Mouse (Mus musculus) cerebellum, adult 2 months (tissue): ENCODE data around the gene Ccdc88c. TPM values are rescaled to one million over a fixed set of nuclear protein-coding genes. Genes with fewer than 3 reads are reported as not detected.

ENCODE experiments used
- DNase-seq, 2 experiments: peaks; one replicate each; pipeline ENCODE4 v3.0.0; 2021
- H3K27ac ChIP-seq: fragments of 200-500 bp; 2 replicates; pipeline ENCODE4 v1.5.1; 2012; ENCODE audit warnings: low read length, control low read depth, inconsistent platforms; ENCODE audit not compliant: insufficient read depth
- H3K27me3 ChIP-seq: fragments of 200-500 bp; 2 replicates; pipeline ENCODE4 v1.6.1; 2012; ENCODE audit warnings: inconsistent platforms, mild to moderate bottlenecking, low read length, moderate library complexity; ENCODE audit not compliant: control insufficient read depth, insufficient read depth
- H3K4me1 ChIP-seq: fragments of 200-500 bp; 2 replicates; pipeline ENCODE4 v1.6.1; 2011; ENCODE audit warnings: low read length; ENCODE audit not compliant: control insufficient read depth, insufficient read depth
- H3K4me3 ChIP-seq: fragments of 200-500 bp; replicated peaks from 2 replicates; pipeline ENCODE3; 2011; ENCODE audit warnings: mild to moderate bottlenecking, low read depth, low read length, control low read depth; ENCODE audit not compliant: insufficient read depth
- CTCF ChIP-seq: fragments of 200-500 bp; IDR thresholded peaks from 2 replicates; pipeline ENCODE4 v1.5.1; 2011; ENCODE audit warnings: low read depth, mild to moderate bottlenecking, control low read depth, low read length, moderate library complexity, borderline replicate concordance; ENCODE audit not compliant: insufficient read depth
- POLR2A ChIP-seq: fragments of 200-500 bp; IDR thresholded peaks from 2 replicates; pipeline ENCODE4 v1.6.1; 2011; ENCODE audit warnings: low read length, control low read depth, borderline replicate concordance; ENCODE audit not compliant: insufficient read depth
- WGBS: fragments of 180-500 bp; shearing (Covaris S2); methylation state at CpG from one replicate; pipeline ENCODE4 v1.1.7; 2018; 5-methylcytosine and 5-hydroxymethylcytosine counted together
- polyA plus RNA-seq: library from polyadenylated mRNA; depleted of rRNA; stranded (reverse); fragments of >200 nt; gene quantifications from 2 replicates; pipeline ENCODE4 v1.2.3, GENCODE M21; 2012

Ccdc88c gene
- polyA plus RNA-seq, 1 experiment = 9.0 TPM

DNA sequence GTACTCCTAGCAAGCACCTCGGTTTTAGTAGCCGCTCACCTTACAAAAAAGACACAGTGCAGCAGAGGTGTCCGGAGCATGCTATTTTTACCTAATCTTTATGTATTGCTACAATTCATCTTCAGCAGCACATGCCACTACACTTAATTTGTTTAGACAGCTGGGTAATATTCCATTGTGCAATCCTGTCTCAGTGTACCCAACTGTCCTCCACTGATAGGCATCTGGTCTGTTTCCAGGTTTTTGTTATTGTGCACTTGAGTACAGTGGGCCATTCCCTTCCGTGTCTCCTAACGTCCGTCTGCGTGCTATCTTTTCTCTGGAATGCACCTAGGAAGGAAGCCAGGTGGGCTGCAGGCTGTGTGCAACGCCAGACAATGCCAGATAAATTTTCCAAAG is 30.3 kb downstream of the Ccdc88c start:
- H3K4me1 ChIP-seq = peaks cover 2% of the 10 kb centered on the region; the same call in 1 of the 2 replicates
- H3K4me3 ChIP-seq = no peak overlapping the region
- TF ChIP-seq POLR2A = no peak
- no peak for TF ChIP-seq CTCF
- no peaks in the 10 kb centered on the region for H3K27me3 ChIP-seq
- 74% methylated on average over 8 of the region's 8 CpGs for WGBS
- DNase-seq = no peak
- H3K27ac ChIP-seq = no peak overlapping the region

GRCm38 (mm10) chr12:100997830-100998563 is 30.9 kb downstream of the Ccdc88c start:
- H3K27ac ChIP-seq = no peak overlapping the region
- no peak for DNase-seq
- H3K4me3 ChIP-seq = no peak overlapping the region
- peaks cover 2% of the 10 kb centered on the region; the same call in 1 of the 2 replicates for H3K4me1 ChIP-seq
- TF ChIP-seq CTCF = no peak
- TF ChIP-seq POLR2A = no peak
- WGBS = 56% methylated on average over 10 of the region's 10 CpGs
- no peaks in the 10 kb centered on the region for H3K27me3 ChIP-seq

- TF ChIP-seq CTCF (no peak), POLR2A (no peak)
- DNase-seq = no peak
- Histone ChIP-seq H3K27me3 (no peaks in the 10 kb centered on the region), H3K27ac (no peak overlapping the region), H3K4me1 (peaks cover 2% of the 10 kb centered on the region; the same call in 1 of the 2 replicates), H3K4me3 (no peak overlapping the region)
- 85% methylated on average over 5 of the region's 5 CpGs for WGBS
These were observed 32.4 kb downstream of the Ccdc88c start for GRCm38 (mm10) chr12:100996378-100996898.

GRCm38 (mm10) chr12:100995607-100996377 is 33.1 kb downstream of the Ccdc88c start:
- Histone ChIP-seq H3K27ac (no peak overlapping the region), H3K4me1 (peaks cover 2% of the 10 kb centered on the region; the same call in 1 of the 2 replicates), H3K27me3 (no peaks in the 10 kb centered on the region), H3K4me3 (no peak overlapping the region)
- TF ChIP-seq POLR2A = no peak
- no peak for TF ChIP-seq CTCF
- WGBS = 59% methylated on average over 16 of the region's 16 CpGs
- no peak for DNase-seq

DNA sequence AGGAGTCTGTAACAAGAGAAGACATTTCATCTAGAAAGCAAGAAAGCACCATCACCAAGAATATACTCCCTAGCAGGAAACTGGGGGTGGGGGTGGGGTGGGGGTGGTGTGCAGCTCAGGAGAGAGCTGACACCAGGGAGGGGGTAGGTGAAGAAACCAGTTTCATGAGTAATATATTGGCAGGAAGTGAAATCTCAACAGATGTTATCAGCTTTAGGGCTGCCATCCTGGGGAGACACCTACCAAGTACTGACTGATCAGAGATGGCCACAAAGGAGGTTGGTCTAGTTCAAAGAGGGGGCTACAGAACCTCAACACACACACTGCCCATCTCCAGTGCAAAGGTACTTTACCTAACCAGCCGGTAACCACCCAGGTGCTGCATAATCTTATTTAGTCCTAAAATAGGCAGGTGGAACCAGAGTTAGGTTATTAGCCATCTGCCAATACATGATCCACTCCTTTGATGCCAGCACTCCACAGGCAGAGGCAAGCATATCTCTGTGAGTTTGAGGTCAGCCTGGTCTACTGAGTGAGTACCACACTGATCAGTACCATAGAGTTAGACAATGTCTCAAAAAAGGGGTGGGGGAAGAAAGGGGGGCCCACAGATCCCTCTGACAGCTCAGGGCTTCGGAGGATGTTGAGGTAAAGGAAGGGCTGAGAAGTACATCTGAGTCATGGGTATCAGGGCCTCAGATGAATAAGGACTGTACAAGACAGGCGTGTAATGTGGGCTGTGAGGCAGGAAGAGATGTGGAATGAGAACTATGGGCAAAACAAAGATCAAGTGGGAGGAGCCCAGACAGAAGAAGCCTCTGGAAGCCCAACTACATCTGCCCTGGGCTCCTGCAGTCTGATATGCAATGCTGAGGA is 34.5 kb downstream of the Ccdc88c start:
- H3K4me1 ChIP-seq = peaks cover 2% of the 10 kb centered on the region; the same call in 1 of the 2 replicates
- H3K4me3 ChIP-seq = no peak overlapping the region
- TF ChIP-seq CTCF (no peak), POLR2A (no peak)
- no peak overlapping the region for H3K27ac ChIP-seq
- DNase-seq = no peak
- 77% methylated on average over 3 of the region's 3 CpGs for WGBS
- no peaks in the 10 kb centered on the region for H3K27me3 ChIP-seq

DNA sequence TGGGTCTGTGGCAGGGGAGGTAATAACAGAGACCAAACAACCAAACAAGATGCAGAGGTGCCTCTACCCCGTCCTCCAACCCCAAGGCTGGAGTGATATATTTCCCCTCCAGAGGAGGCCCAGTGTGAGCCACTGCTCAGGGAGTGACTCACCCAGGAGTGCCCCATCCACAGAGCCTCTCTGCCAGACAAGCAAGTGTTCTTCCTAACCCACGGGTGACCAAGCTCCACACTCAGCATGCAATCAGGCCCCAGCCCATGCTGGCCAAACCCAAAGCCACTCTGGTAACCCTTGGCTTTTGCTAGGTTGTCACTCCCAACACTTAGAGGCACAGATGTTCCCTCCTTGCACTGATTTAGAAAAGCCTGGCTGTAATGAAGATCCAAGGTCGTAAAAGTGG is 35.7 kb downstream of the Ccdc88c start:
- H3K27ac ChIP-seq = no peak overlapping the region
- WGBS = 79% methylated on average over 3 of the region's 3 CpGs
- H3K4me1 ChIP-seq = no peaks in the 10 kb centered on the region
- no peak for DNase-seq
- no peak for TF ChIP-seq POLR2A
- no peak for TF ChIP-seq CTCF
- no peak overlapping the region for H3K4me3 ChIP-seq
- no peaks in the 10 kb centered on the region for H3K27me3 ChIP-seq

DNA sequence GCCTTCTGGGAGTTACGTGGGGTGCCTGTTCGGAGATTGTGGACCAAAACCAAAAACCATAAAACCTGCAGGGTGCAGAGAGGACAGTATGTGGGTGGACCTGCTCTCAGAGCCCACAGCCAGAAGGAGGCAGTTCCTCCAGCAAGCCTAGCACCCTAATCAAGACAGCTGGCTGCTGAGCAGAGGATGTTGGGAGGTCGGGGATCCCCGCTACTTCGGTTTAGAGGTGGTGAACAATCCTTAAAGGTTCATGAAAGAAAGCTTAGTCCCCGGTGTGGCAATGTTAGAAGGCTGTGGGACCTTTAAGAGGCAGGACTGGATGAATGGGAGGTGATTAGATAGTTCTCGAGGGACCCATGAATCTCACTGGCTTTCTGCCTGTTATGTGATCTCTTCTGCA is 36.4 kb downstream of the Ccdc88c start:
- Histone ChIP-seq H3K27me3 (no peaks in the 10 kb centered on the region), H3K4me3 (no peak overlapping the region), H3K4me1 (no peaks in the 10 kb centered on the region), H3K27ac (no peak overlapping the region)
- TF ChIP-seq CTCF (no peak), POLR2A (no peak)
- WGBS = 88% methylated on average over 7 of the region's 7 CpGs
- DNase-seq = no peak
